Mouse (Mus musculus) neural tube, embryonic 14.5 days (tissue): ENCODE data around the gene Snap29. TPM values are rescaled to one million over a fixed set of nuclear protein-coding genes. Genes with fewer than 3 reads are reported as not detected.

Experiments used
- ATAC-seq: fragments of 200-750 bp; cut with Nextera tagmentation; 2 replicates; pipeline ENCODE4 v1.8.0; 2017; ENCODE audit warnings: low read depth, mild to moderate bottlenecking, moderate TSS enrichment, moderate library complexity
- H3K27ac ChIP-seq: fragments of 300-500 bp; sonication (generic); 2 replicates; pipeline ENCODE4 v1.5.1; 2014; ENCODE audit warnings: low read depth, mild to moderate bottlenecking, control low read depth, low read length, moderate library complexity, mixed read lengths
- H3K27me3 ChIP-seq: fragments of 300-500 bp; sonication (generic); 2 replicates; pipeline ENCODE4 v1.6.1; 2014; ENCODE audit warnings: low read length; ENCODE audit not compliant: control insufficient read depth, insufficient read depth
- H3K36me3 ChIP-seq: fragments of 300-500 bp; sonication (generic); 2 replicates; pipeline ENCODE4 v1.6.1; 2014; ENCODE audit warnings: low read length, mixed read lengths; ENCODE audit not compliant: control insufficient read depth, insufficient read depth
- H3K4me1 ChIP-seq: fragments of 300-500 bp; sonication (generic); 2 replicates; pipeline ENCODE4 v1.6.1; 2014; ENCODE audit warnings: low read length; ENCODE audit not compliant: control insufficient read depth, insufficient read depth
- H3K4me2 ChIP-seq: fragments of 300-500 bp; sonication (generic); 2 replicates; pipeline ENCODE4 v1.6.1; 2014; ENCODE audit warnings: mild to moderate bottlenecking, low read depth, low read length, control low read depth
- H3K4me3 ChIP-seq: fragments of 300-500 bp; sonication (generic); 2 replicates; pipeline ENCODE4 v1.5.1; 2014; ENCODE audit warnings: low read depth, low read length, control low read depth, mixed read lengths
- H3K9ac ChIP-seq: fragments of 300-500 bp; sonication (generic); replicated peaks from 2 replicates; pipeline ENCODE4 v1.6.1; 2014; ENCODE audit warnings: low read depth, mild to moderate bottlenecking, control low read depth, low read length, mixed read lengths
- H3K9me3 ChIP-seq: fragments of 300-500 bp; sonication (generic); 2 replicates; pipeline ENCODE4 v1.6.1; 2016; ENCODE audit warnings: low read length; ENCODE audit not compliant: control insufficient read depth
- WGBS: fragments of 180-500 bp; shearing (Covaris S2); extraction: QIAGEN DNeasy Blood & Tissue Kit; methylation state at CpG from one replicate; pipeline ENCODE4 v1.1.7; 2014; 5-methylcytosine and 5-hydroxymethylcytosine counted together
- polyA plus RNA-seq: library from polyadenylated mRNA; unstranded; fragments of >200 nt; fragmentation: Nextera tagmentation; extraction: Ambion mirVana; gene quantifications from 2 replicates; pipeline ENCODE4 v1.2.1, GENCODE M21; 2014

Gene Snap29
- 9.5 and 10.6 TPM in 2 replicates for polyA plus RNA-seq

DNA sequence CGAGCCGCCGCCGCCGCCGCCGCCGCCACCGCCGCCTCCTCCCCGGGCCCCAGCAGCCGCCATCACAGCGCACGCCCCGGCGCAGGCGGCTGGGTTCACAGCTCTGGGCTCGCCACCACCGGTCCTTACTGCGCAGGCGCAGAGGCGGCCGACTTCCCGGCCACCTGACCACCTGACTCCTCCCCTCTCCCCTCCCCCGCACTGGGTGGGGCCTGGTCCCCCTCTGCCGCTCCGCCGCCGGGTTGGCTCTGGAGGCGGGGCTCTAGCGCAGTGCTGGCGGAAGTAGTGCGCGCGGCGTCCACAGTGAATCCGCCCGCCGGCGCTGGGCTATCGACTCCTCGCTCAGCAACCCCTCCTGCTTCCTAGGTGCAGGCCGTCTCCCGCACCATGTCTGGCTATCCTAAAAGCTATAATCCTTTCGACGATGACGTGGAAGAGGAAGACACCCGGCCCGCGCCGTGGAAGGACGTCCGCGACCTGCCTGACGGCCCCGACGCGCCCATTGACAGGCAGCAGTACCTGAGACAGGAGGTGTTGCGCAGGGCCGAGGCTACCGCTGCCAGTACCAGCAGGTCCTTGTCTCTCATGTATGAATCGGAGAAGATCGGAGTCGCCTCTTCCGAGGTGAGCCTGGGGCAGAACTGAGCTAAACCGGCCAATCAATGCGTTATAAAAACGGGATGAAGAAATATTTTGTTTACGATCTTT is at the start of gene Snap29, which contains the start of gene Pi4ka:
Gene Snap29, plus strand, starts transcription at position 251 of the 708 bp plus-strand sequence.
Gene Pi4ka, minus strand, starts transcription at position 579 of the 708 bp plus-strand sequence.
- Histone ChIP-seq H3K9me3 (no peaks in the 10 kb centered on the region), H3K27me3 (no peaks in the 10 kb centered on the region), H3K27ac (peak within 1 kb of the TSS; percentile 85), H3K9ac (peak within 1 kb of the TSS; percentile 79), H3K4me3 (peak within 1 kb of the TSS; percentile 77), H3K4me1 (peaks cover 21% of the 10 kb centered on the region), H3K4me2 (peak within 1 kb of the TSS; percentile 66), H3K36me3 (no peaks in the 10 kb centered on the region)
- peak; percentile 98 for ATAC-seq
- 1% methylated on average over 62 of the region's 69 CpGs for WGBS

DNA sequence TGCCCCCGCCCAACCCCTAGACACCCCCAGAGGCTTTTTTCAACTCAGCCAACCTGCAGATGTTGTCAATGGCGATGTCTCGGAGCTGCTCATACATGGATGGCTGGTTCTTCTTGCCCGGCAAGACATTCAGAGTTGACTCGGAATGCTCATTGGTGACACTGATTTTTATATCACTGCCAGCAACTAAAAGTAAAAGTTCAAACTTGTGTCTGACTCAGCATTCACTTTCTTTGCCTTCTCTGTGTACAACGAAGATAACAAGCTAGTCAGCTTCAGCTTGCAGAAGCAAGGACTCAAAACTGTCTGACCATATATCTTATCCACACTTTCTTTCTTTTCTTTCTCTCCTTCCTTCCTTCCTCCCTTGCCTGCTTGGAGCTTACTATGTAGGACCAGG is 49.8 kb upstream of the Snap29 start:
- no peak overlapping the region for H3K9ac ChIP-seq
- 95% methylated on average over 6 of the region's 6 CpGs for WGBS
- H3K9me3 ChIP-seq: no peaks in the 10 kb centered on the region
- no peaks in the 10 kb centered on the region for H3K27me3 ChIP-seq
- peaks cover 55% of the 10 kb centered on the region for H3K36me3 ChIP-seq
- no peak overlapping the region for H3K4me2 ChIP-seq
- H3K27ac ChIP-seq: no peak overlapping the region
- no peaks in the 10 kb centered on the region for H3K4me1 ChIP-seq
- H3K4me3 ChIP-seq: no peak overlapping the region
- no peak for ATAC-seq

DNA sequence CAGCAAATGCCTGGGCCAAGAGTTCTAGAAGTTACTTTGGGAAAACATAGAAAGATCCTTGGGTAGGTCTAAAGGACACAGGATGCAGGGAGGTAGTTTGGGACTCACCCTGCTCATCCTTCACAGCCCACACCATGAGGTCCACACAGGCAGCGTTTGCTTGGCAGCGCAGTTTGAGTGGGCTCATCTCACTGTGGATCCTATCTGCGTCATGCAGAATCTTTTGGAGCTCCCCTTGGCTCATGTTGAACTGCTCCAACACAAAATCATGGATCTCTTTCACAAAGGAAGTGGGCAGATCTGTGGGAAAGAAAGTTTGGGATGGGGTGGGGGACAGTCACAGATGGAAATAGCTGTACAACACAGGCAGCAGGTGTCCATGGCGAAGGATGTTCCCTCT is 47.0 kb upstream of the Snap29 start:
- H3K4me1 ChIP-seq: no peaks in the 10 kb centered on the region
- H3K4me3 ChIP-seq: no peak overlapping the region
- no peak overlapping the region for H3K9ac ChIP-seq
- H3K27ac ChIP-seq: no peak overlapping the region
- no peak overlapping the region for H3K4me2 ChIP-seq
- H3K9me3 ChIP-seq: no peaks in the 10 kb centered on the region
- ATAC-seq: no peak
- no peaks in the 10 kb centered on the region for H3K27me3 ChIP-seq
- peaks cover 38% of the 10 kb centered on the region for H3K36me3 ChIP-seq
- 97% methylated on average over 4 of the region's 4 CpGs for WGBS

DNA sequence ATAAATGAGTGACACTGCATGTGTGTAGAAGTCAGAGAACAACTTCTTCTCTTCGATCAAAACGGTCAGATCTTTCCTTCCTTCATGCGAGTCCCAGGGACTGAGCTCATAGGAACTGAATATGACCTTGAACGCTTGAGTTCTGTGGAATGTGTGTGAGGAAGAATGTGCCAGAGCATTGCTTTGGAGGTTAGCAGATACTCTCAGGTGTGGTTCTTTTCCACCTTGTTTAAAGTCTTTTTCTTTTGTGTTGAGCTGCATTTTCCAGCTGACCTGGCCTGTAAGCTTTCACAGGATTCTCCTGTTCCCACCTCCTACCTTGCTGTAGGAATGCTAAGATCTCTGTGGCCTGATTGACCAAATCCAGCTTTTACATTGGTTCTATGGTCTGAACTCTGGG is 23.5 kb upstream of the Snap29 start:
- H3K4me1 ChIP-seq: no peaks in the 10 kb centered on the region
- peaks cover 48% of the 10 kb centered on the region for H3K36me3 ChIP-seq
- WGBS: 96% methylated on average over 4 of the region's 4 CpGs
- no peak overlapping the region for H3K27ac ChIP-seq
- H3K4me3 ChIP-seq: no peak overlapping the region
- no peak overlapping the region for H3K9ac ChIP-seq
- no peaks in the 10 kb centered on the region for H3K9me3 ChIP-seq
- no peak for ATAC-seq
- H3K4me2 ChIP-seq: no peak overlapping the region
- no peaks in the 10 kb centered on the region for H3K27me3 ChIP-seq

DNA sequence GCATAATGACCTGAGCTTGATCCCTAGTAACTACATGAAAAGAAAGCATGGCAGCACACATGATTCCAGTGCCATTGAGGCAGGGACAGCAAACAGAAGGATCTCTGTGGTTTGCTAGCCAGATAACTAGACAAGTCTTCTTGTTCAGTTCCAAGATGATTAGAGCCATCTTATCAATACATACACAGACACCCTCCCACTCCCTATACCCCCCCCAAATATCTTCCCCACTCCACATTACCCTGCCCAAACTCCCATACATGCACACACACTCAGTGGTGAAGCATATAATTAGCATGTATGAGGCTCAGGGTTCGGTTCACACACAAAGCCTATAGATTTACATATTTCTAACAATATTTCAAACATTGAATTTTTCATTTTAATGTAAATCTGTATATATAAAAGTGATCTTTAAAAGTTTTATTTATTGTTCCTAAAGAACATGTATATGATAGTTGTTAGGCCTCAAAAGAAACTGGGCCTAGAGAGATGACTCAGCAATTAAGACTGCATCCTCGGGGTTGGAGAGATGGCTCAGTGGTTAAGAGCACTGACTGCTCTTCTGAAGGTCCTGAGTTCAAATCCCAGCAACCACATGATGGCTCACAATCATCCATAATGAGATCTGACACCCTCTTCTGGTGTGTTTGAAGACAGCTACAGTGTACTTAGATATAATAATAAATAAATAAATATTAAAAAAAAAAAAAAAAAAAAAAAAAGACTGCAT is 22.0 kb upstream of the Snap29 start:
- H3K36me3 ChIP-seq: peaks cover 40% of the 10 kb centered on the region
- no peaks in the 10 kb centered on the region for H3K9me3 ChIP-seq
- WGBS: 92% methylated on average over 2 of the region's 2 CpGs
- H3K4me3 ChIP-seq: no peak overlapping the region
- no peaks in the 10 kb centered on the region for H3K27me3 ChIP-seq
- no peak overlapping the region for H3K27ac ChIP-seq
- H3K4me1 ChIP-seq: no peaks in the 10 kb centered on the region
- H3K4me2 ChIP-seq: no peak overlapping the region
- ATAC-seq: no peak
- no peak overlapping the region for H3K9ac ChIP-seq

DNA sequence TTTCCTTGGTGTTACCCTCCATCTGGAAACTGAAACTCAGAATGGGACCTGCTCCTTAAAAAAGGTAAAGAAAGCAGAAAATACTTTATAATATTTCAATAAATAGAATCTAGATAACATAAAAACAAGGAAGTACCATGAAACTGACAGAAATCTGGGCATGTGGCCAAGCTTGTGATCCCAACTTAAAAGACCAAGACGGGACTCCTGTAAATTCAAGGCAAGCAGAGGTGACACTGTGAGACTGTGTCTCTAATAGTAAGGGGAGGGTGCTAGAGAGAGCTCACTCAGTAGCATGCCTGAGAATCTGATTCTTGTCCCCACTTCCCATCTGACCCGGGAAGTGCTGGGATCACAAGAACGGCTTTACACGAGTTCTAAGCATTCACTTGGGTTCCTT is 13.0 kb upstream of the Snap29 start:
- Histone ChIP-seq H3K36me3 (no peaks in the 10 kb centered on the region), H3K4me3 (no peak overlapping the region), H3K4me1 (no peaks in the 10 kb centered on the region), H3K9ac (no peak overlapping the region), H3K4me2 (no peak overlapping the region), H3K27ac (no peak overlapping the region), H3K27me3 (no peaks in the 10 kb centered on the region), H3K9me3 (no peaks in the 10 kb centered on the region)
- ATAC-seq: no peak
- 78% methylated on average over 4 of the region's 4 CpGs for WGBS

DNA sequence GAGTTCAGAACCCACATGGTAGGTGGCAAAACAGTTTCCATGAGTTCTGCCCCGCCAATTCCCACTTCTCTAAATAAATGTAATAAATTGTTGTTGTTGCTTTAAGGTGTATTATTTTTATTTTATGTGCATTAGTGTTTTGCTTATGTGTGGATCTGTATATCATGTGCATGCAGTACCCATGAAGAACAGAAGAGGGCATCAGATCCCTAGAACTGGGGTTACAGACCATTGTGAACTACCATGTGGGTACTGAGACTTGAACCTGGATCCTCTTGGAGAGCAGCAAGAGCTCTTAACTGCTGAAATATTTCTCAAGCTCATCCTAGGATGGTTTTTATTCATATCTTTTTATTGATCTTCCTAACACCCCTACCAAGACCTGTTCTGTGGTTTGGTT is 2.9 kb upstream of the Snap29 start:
- Histone ChIP-seq H3K9me3 (no peaks in the 10 kb centered on the region), H3K4me3 (no peak overlapping the region), H3K4me1 (peaks cover 21% of the 10 kb centered on the region), H3K4me2 (no peak overlapping the region), H3K27ac (no peak overlapping the region), H3K36me3 (no peaks in the 10 kb centered on the region), H3K9ac (no peak overlapping the region), H3K27me3 (no peaks in the 10 kb centered on the region)
- ATAC-seq: no peak
- WGBS: 74% methylated on average over 1 of the region's 1 CpGs

DNA sequence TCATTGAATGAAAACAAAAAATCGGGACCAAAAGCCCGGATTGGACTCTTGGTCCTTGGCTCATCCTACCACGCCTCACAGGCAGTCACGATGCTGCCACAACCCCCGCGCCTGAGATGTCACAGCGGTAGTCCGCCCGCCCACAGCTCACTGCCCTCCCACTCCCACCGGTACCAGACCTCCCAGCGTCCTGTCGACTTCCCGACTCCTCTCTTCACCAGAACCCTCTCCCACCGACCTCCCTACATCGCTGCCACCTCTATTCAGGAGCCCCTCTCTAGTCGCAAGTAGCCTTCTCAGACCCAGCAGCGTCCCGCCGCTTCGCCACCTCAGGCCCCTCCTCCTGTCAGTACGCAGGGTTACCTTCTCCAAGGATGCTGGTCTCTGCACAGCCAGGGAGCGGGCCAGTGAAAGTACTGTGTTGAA is 502 bp upstream of the Snap29 start:
- Histone ChIP-seq H3K27me3 (no peaks in the 10 kb centered on the region), H3K4me1 (peaks cover 21% of the 10 kb centered on the region), H3K27ac (peak overlapping the region; percentile 85), H3K4me2 (peak overlapping the region; percentile 66), H3K9me3 (no peaks in the 10 kb centered on the region), H3K4me3 (peak overlapping the region; percentile 77), H3K36me3 (no peaks in the 10 kb centered on the region), H3K9ac (peak overlapping the region; percentile 79)
- ATAC-seq: peak; percentile 84
- WGBS: under 1% methylated on average over 22 of the region's 22 CpGs
